Mouse (Mus musculus) hindbrain, embryonic 16.5 days (tissue): ENCODE results near the gene Mei1. TPM values are rescaled to one million over a fixed set of nuclear protein-coding genes. Genes with fewer than 3 reads are reported as not detected.

Source experiments
- polyA plus RNA-seq: library from polyadenylated mRNA; unstranded; fragments of >200 nt; fragmentation: Nextera tagmentation; extraction: Ambion mirVana; gene quantifications from 2 replicates; pipeline ENCODE4 v1.2.1, GENCODE M21; 2015

Mei1 gene
- polyA plus RNA-seq, 1 experiment from 2014 or later = 0.06 TPM

Other genes with a start within 250 kb of the Mei1 start
- 15.7 and 18.4 TPM in 2 replicates for gene Tob2, start 211.2 kb upstream of the Mei1 start, polyA plus RNA-seq
- gene Phf5a, start 198.1 kb upstream of the Mei1 start, polyA plus RNA-seq = 118 and 122 TPM in 2 replicates
- 333 and 346 TPM in 2 replicates for gene Aco2, start 197.7 kb upstream of the Mei1 start, polyA plus RNA-seq
- gene Polr3h, start 143.8 kb upstream of the Mei1 start, polyA plus RNA-seq = 88.2 and 105 TPM in 2 replicates
- gene Csdc2, start 133.2 kb upstream of the Mei1 start, polyA plus RNA-seq = 287 and 292 TPM in 2 replicates
- gene Pmm1, start 109.1 kb upstream of the Mei1 start, polyA plus RNA-seq = 122 and 142 TPM in 2 replicates
- not detected in 2 replicates for gene 1700029P11Rik, start 89.5 kb upstream of the Mei1 start, polyA plus RNA-seq
- gene Xrcc6, start 82.2 kb upstream of the Mei1 start, polyA plus RNA-seq = 44.4 and 48.9 TPM in 2 replicates
- gene Desi1, start 36.1 kb upstream of the Mei1 start, polyA plus RNA-seq = 53.7 and 56.1 TPM in 2 replicates
- gene Snu13, start 22.4 kb upstream of the Mei1 start, polyA plus RNA-seq = 254 and 268 TPM in 2 replicates
- gene 4930407I10Rik, start 10.8 kb upstream of the Mei1 start, polyA plus RNA-seq = not detected in 2 replicates
- gene Ccdc134, start 57.9 kb downstream of the Mei1 start, polyA plus RNA-seq = 10.6 and 11.9 TPM in 2 replicates
- 179 and 196 TPM in 2 replicates for gene Srebf2, start 77.2 kb downstream of the Mei1 start, polyA plus RNA-seq
- 3.4 and 4.2 TPM in 2 replicates for gene Shisa8, start 142.8 kb downstream of the Mei1 start, polyA plus RNA-seq
- 0.10 and 0.31 TPM in 2 replicates for gene Tnfrsf13c, start 154.4 kb downstream of the Mei1 start, polyA plus RNA-seq
- 20.0 and 24.0 TPM in 2 replicates for gene Cenpm, start 174.8 kb downstream of the Mei1 start, polyA plus RNA-seq
- 16.7 and 20.3 TPM in 2 replicates for gene 1500009C09Rik, start 182.4 kb downstream of the Mei1 start, polyA plus RNA-seq
- 321 and 348 TPM in 2 replicates for gene Sept3, start 204.9 kb downstream of the Mei1 start, polyA plus RNA-seq
- gene Wbp2nl, start 229.0 kb downstream of the Mei1 start, polyA plus RNA-seq = 0.10 TPM in 1 of 2 replicates, not detected in the other